Mouse (Mus musculus) T-cell, adult 66 days (primary cell): ENCODE data around the gene A730046J19Rik. TPM values are rescaled to one million over a fixed set of nuclear protein-coding genes. Genes with fewer than 3 reads are reported as not detected.

Source experiments
- total RNA-seq, 2 experiments: library from RNA; stranded (reverse); gene quantifications; 3 replicates in 1 of 2; 4 replicates in 1 of 2; pipeline ENCODE4 v1.2.4; 2023

A730046J19Rik gene
- total RNA-seq: under 1 TPM in 1 of 2 experiments, not detected in 1; 0.12 TPM

DNA sequence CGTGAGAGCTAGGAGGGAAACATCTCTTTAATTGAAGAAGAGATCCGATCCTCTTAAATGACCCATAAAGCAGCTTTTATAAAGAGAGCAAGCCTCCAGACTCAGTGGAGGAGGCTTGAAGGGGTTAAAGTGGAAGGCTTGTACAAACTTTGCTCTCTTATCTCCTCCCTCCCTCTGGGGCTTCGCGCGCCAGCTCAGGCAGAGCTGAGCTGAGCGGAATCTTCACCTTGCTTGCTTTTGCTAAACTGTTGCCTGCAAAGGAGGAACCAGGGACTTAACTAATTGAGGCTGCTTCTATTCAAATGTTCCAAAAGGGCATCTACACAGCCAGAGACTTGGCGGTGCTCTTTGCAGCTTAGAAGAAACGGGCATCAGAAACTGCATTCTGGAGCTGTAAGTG is at the start of gene A730046J19Rik:
Gene A730046J19Rik, plus strand, starts transcription at position 173 of the 400 bp plus-strand sequence.

Other genes starting within 250 kb of the A730046J19Rik start
- not detected for gene Dcx, start 220.4 kb upstream of the A730046J19Rik start, total RNA-seq
- gene Alg13, start 164.1 kb downstream of the A730046J19Rik start, total RNA-seq: 10 to 100 TPM; 19.5 to 24.4 TPM